Mouse (Mus musculus) lung, embryonic 14.5 days (tissue): Measurements from ENCODE around the gene Tomm6. TPM values are rescaled to one million over a fixed set of nuclear protein-coding genes. Genes with fewer than 3 reads are reported as not detected.

Experiments
- ATAC-seq: fragments of 200-750 bp; cut with Nextera tagmentation; 2 replicates; pipeline ENCODE4 v1.8.0; 2017; ENCODE audit warnings: mild to moderate bottlenecking, moderate TSS enrichment, moderate library complexity; ENCODE audit not compliant: insufficient read depth
- DNase-seq: peaks from one replicate; pipeline ENCODE4 v3.0.0-alpha.2; 2015
- H3K27ac ChIP-seq: fragments of 300-500 bp; sonication (generic); 2 replicates; pipeline ENCODE4 v1.5.1; 2014; ENCODE audit warnings: low read depth, mild to moderate bottlenecking, moderate library complexity
- H3K27me3 ChIP-seq: fragments of 300-500 bp; sonication (generic); 2 replicates; pipeline ENCODE4 v1.6.1; 2014; ENCODE audit warnings: low read length, control low read depth; ENCODE audit not compliant: insufficient read depth
- H3K36me3 ChIP-seq: fragments of 300-500 bp; sonication (generic); 2 replicates; pipeline ENCODE4 v1.6.1; 2014; ENCODE audit warnings: control low read depth; ENCODE audit not compliant: insufficient read depth
- H3K4me1 ChIP-seq: fragments of 300-500 bp; sonication (generic); 2 replicates; pipeline ENCODE4 v1.6.1; 2014; ENCODE audit warnings: antibody characterized with exemption, control low read depth; ENCODE audit not compliant: insufficient read depth
- H3K4me2 ChIP-seq: fragments of 300-500 bp; sonication (generic); 2 replicates; pipeline ENCODE4 v1.6.1; 2014; ENCODE audit warnings: mild to moderate bottlenecking
- H3K4me3 ChIP-seq: fragments of 300-500 bp; sonication (generic); 2 replicates; pipeline ENCODE4 v1.5.1; 2014; ENCODE audit warnings: low read depth, low read length
- H3K9ac ChIP-seq: fragments of 300-500 bp; sonication (generic); 2 replicates; pipeline ENCODE4 v1.6.1; 2014
- H3K9me3 ChIP-seq: fragments of 300-500 bp; sonication (generic); 2 replicates; pipeline ENCODE4 v1.6.1; 2016; ENCODE audit warnings: low read depth, low read length, control low read depth
- CTCF ChIP-seq: IDR thresholded peaks from 2 replicates; pipeline ENCODE4 v1.5.1; 2016; ENCODE audit warnings: antibody characterized with exemption, low read depth
- WGBS: fragments of 180-500 bp; shearing (Covaris S2); extraction: QIAGEN DNeasy Blood & Tissue Kit; methylation state at CpG from one replicate; pipeline ENCODE4 v1.1.7; 2014; 5-methylcytosine and 5-hydroxymethylcytosine counted together
- polyA plus RNA-seq: library from polyadenylated mRNA; unstranded; fragments of >200 nt; fragmentation: Nextera tagmentation; extraction: Ambion mirVana; gene quantifications from 2 replicates; pipeline ENCODE4 v1.2.1, GENCODE M21; 2014

The Tomm6 gene
- polyA plus RNA-seq, 1 experiment from 2014 or later, result 434 TPM

DNA sequence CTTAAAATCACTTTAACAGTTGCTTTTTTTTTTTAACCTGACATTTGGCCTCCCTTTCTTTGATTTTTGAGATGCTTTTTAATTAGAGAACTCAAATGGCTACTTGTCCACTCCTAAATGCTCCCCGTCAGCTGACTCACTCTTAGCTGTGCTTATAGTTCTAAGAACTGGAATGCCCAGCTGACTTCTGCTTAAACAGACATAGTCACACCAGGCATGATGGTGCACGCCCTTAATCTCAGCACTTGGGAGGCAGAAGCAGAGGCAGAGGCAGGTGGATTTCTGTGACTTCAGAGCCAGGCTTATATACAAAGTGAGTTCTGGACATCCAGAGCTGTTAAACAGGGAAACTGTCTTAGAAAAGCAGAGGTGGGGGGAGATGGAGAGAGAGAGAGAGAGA lies 36.2 kb downstream of the Tomm6 start:
- Histone ChIP-seq H3K27me3 (no peaks in the 10 kb centered on the region), H3K36me3 (0 out of 2 replicates have a peak, but pooled peaks cover 4% of the 10 kb centered on the region), H3K4me3 (no peak overlapping the region), H3K4me1 (no peaks in the 10 kb centered on the region), H3K27ac (no peak overlapping the region), H3K9me3 (no peaks in the 10 kb centered on the region), H3K4me2 (no peak overlapping the region), H3K9ac (no peak overlapping the region)
- no peak for TF ChIP-seq CTCF
- ATAC-seq, result no peak
- DNase-seq, result no peak
- WGBS, result 85% methylated on average over 2 of the region's 2 CpGs

DNA sequence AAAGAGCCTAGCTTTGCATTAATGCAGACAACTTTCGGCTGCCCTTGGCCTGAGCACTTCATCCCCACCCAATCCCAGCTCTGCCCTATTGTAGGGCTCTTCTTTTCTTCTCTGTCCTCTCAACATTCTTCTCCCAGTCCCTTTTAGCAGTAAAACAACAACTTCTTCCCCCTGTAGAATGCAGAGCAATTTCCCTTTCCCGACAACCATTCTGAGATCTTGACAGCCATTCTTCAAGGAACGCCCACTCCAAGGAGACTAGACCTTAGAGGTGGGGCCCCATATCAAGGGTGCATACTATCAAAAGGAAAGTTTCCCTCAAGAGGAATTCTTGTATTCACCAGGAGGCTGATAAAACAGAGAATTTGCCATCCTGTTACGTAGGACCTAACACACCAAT lies 39.2 kb downstream of the Tomm6 start:
- H3K36me3 ChIP-seq, result 0 out of 2 replicates have a peak, but pooled peaks cover 4% of the 10 kb centered on the region
- no peak overlapping the region for H3K9ac ChIP-seq

DNA sequence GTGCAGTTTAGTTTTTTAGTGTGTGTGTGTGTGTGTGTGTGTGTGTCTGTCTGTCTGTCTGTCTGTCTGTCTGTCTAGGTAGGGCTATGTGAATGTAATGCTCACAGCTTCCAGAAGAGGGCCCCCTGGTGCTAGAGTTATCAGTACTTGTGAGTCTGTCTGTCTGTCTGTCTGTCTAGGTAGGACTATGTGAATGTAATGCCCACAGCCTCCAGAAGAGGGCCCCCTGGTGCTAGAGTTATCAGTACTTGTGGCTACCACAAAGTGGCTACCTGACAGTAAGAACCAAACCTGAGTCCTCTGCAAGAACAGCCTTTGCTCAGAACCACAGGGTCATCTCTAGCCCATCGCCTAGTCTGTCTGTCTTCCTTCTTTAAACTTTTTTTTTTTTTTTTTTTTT lies 41.5 kb downstream of the Tomm6 start:
- Histone ChIP-seq H3K4me2 (no peak overlapping the region), H3K4me3 (no peak overlapping the region), H3K27ac (no peak overlapping the region), H3K9ac (no peak overlapping the region), H3K4me1 (no peaks in the 10 kb centered on the region), H3K27me3 (no peaks in the 10 kb centered on the region), H3K9me3 (no peaks in the 10 kb centered on the region), H3K36me3 (no peaks in the 10 kb centered on the region)
- ATAC-seq (no peak; the same call in 1 of the 2 replicates), DNase-seq (peak; percentile 81)
- TF ChIP-seq CTCF, result peak; percentile 64
- 75% methylated on average over 1 of the region's 1 CpGs for WGBS

More for the DNA sequence above, 39.2 kb downstream of the Tomm6 start:
- no peak overlapping the region for H3K4me3 ChIP-seq
- DNase-seq (no peak), ATAC-seq (no peak)
- no peak overlapping the region for H3K4me2 ChIP-seq
- no peak overlapping the region for H3K27ac ChIP-seq
- no peaks in the 10 kb centered on the region for H3K4me1 ChIP-seq
- no peaks in the 10 kb centered on the region for H3K27me3 ChIP-seq
- no peak for TF ChIP-seq CTCF
- no peaks in the 10 kb centered on the region for H3K9me3 ChIP-seq
- 60% methylated on average over 4 of the region's 4 CpGs for WGBS

DNA sequence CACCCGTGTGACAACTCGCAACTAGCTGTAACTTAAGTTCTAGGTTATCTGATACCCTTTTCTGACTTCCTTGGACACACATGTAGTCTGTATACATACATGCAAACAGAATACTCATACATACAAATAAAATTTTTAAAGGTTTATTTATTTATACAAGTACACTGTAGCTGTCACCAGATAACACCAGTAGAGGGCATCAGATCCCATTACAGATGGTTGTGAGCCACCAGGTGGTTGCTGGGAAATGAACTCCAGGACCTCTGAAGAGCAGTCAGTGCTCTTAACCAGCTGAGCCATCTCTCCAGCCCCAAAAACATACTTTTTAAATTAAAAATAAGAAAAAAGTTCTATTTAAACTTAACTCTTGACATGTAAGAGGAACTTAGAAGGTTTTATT lies 45.2 kb downstream of the Tomm6 start:
- Histone ChIP-seq H3K9ac (no peak overlapping the region), H3K27me3 (no peaks in the 10 kb centered on the region), H3K27ac (no peak overlapping the region), H3K4me1 (no peaks in the 10 kb centered on the region), H3K4me2 (no peak overlapping the region), H3K4me3 (no peak overlapping the region), H3K9me3 (no peaks in the 10 kb centered on the region), H3K36me3 (no peaks in the 10 kb centered on the region)
- ATAC-seq, result no peak
- DNase-seq, result peak; percentile 12
- peak; percentile 14; the same call in 1 of the 2 replicates for TF ChIP-seq CTCF
- 76% methylated on average over 2 of the region's 2 CpGs for whole genome bisulfite sequencing

Other genes starting within 250 kb of the Tomm6 start
- gene Taf8, start 186.1 kb downstream of the Tomm6 start, polyA plus RNA-seq, result 22.1 and 26.8 TPM in 2 replicates
- 289 and 308 TPM in 2 replicates for gene Ccnd3, start 183.3 kb downstream of the Tomm6 start, polyA plus RNA-seq
- 24.2 and 25.4 TPM in 2 replicates for gene Bysl, start 76.9 kb downstream of the Tomm6 start, polyA plus RNA-seq
- 45.5 and 49.2 TPM in 2 replicates for gene Med20, start 76.8 kb downstream of the Tomm6 start, polyA plus RNA-seq
- gene Gm20517, start 76.8 kb downstream of the Tomm6 start, polyA plus RNA-seq, result 0.74 and 1.8 TPM in 2 replicates
- gene Usp49, start 57.7 kb downstream of the Tomm6 start, polyA plus RNA-seq, result 5.0 and 5.6 TPM in 2 replicates
- gene Frs3, start 644 bp upstream of the Tomm6 start, polyA plus RNA-seq, result 5.1 and 5.3 TPM in 2 replicates
- gene Gm21981, start 6.1 kb upstream of the Tomm6 start, polyA plus RNA-seq, result 1.1 and 1.3 TPM in 2 replicates
- 1.5 TPM in 1 of 2 replicates, not detected in the other for gene Prickle4, start 6.3 kb upstream of the Tomm6 start, polyA plus RNA-seq
- 7.6 and 9.1 TPM in 2 replicates for gene Pgc, start 38.5 kb upstream of the Tomm6 start, polyA plus RNA-seq
- gene Tfeb, start 48.6 kb upstream of the Tomm6 start, polyA plus RNA-seq, result 7.6 and 9.3 TPM in 2 replicates
- 38.8 and 43.6 TPM in 2 replicates for gene Mdfi, start 146.3 kb upstream of the Tomm6 start, polyA plus RNA-seq
- gene Foxp4, start 236.3 kb upstream of the Tomm6 start, polyA plus RNA-seq, result 37.2 and 42.2 TPM in 2 replicates